Mouse (Mus musculus): ENCODE data around the gene Lmntd2.
"Not testable (repeated sequence)": the region's sequence is repeated elsewhere in the genome, so short reads cannot be mapped to it uniquely, and the experiment has no call there.

Lmntd2 gene

DNA sequence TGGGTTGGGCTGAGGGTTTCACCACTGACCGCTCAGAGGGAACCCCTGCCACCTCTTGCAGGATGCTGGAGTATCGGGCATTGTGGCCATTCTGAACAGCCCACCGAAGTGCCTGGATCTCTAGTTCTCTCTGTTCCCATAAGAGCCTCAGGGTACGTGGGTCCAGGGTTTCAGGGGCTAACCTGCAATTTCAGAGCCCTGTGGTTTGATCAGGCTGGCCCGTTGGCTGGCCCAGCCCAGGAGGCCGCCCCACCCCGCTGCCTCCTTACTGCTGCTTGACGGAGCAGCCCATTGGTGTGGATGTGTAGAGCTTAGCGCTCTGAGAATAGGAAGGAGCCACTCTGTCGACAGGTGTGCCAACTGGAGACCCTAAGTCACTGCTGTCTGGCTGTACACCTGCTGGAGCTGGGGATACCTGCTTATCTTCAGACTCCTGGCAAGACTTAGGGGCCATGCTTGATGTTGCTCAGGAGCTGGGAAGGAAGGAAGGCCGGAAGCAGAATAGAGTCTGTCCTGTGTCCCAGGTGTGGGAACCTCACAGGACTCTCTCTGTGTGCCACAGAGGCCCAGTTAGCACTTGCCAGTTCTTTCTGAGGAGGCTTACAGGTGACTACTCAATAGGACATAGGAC is at the start of gene Lmntd2:
TSS of gene Lmntd2 (minus strand) at position 476 of the 631 bp plus-strand sequence.
- DNase-seq (ENCODE audit: low read depth) = no peak

DNA sequence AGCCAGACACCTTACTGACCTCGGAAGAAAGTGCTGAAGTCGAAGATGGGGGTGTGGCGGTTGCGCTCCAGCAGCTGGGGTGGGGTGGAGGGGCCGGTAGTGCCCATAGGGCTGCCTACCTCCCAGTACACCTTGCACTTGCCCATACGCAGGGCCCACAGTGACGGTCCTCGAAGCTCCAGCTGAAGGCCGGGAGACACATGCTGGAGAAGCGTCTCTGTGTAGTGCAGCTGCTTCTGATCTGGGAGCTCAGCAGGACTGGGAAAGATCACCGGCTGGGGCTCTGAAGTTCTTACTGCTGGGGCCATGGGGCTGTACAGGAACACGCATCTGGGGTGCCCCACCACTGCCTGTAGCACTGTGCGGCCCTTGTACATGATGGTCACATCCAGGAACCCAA is 49.8 kb upstream of the Lmntd2 start:
- DNase-seq (ENCODE audit: low read depth) = no peak

DNA sequence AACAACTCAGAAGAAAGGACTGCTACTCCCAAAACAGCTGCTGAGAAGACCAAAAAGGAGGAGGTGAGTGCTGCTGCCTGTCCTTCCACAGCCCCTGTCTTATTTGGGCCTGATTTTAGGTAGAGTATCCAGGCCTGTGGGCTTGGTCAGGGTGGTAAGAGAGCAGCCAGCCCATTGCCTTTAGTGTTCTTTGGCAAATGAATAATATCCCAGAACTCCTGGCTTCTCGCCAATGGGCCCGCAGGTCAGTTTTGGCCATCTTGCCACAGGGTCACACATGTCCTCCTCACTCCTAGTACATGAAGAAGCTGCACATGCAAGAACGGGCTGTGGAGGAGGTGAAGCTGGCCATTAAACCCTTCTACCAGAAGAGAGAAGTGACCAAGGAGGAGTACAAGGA is 47.6 kb upstream of the Lmntd2 start:
- no peak for DNase-seq (ENCODE audit: low read depth)

- no peak for DNase-seq (ENCODE audit: low read depth)
Observed at GRCm38 (mm10) chr7:141256159-141256558, 42.3 kb upstream of the Lmntd2 start.

DNA sequence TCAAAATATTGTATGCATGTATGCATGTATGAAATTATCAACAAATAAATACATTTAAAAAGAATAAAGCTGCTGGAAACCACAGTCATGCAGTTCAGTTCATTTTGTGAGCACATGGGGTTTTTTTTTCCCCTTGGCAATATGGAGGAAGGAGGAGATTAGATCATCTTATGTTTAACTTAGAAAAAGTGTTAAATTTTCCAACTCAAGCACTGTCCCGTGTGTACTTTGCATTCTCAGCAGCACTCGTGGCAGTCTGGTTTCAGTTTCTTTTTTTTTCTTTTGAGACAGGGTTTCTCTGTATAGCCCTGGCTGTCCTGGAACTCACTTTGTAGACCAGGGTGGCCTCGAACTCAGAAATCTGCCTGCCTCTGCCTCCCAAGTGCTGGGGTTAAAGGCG is 36.6 kb upstream of the Lmntd2 start:
- DNase-seq (ENCODE audit: low read depth) = not testable (repeated sequence)

GRCm38 (mm10) chr7:141231551-141231950 is 17.7 kb upstream of the Lmntd2 start:
- DNase-seq (ENCODE audit: low read depth) = no peak

DNA sequence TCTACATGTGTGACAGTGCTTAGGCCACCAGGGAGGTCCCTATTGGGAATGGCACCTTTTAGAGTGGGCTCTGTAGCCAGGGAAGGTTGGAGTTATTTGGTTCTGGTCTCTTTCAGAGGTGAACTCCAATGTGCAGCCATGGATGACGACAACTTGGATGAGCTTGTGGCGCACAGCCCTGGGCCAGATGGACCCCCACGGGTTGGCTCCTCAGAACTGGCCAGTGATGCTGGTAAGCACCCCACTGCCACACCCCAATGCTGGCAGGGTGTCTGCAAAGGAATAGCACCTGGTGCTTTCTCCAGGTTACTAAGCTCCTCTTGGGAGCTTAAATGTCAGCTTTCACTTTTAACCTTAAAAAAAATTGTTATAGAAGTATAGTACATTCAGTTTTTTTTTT is 17.2 kb upstream of the Lmntd2 start:
- DNase-seq (ENCODE audit: low read depth) = no peak

- no peak for DNase-seq (ENCODE audit: low read depth)
Observed at GRCm38 (mm10) chr7:141230570-141230969, 16.7 kb upstream of the Lmntd2 start.

- DNase-seq (ENCODE audit: low read depth) = no peak
Observed at GRCm38 (mm10) chr7:141229702-141230101, 15.8 kb upstream of the Lmntd2 start.

DNA sequence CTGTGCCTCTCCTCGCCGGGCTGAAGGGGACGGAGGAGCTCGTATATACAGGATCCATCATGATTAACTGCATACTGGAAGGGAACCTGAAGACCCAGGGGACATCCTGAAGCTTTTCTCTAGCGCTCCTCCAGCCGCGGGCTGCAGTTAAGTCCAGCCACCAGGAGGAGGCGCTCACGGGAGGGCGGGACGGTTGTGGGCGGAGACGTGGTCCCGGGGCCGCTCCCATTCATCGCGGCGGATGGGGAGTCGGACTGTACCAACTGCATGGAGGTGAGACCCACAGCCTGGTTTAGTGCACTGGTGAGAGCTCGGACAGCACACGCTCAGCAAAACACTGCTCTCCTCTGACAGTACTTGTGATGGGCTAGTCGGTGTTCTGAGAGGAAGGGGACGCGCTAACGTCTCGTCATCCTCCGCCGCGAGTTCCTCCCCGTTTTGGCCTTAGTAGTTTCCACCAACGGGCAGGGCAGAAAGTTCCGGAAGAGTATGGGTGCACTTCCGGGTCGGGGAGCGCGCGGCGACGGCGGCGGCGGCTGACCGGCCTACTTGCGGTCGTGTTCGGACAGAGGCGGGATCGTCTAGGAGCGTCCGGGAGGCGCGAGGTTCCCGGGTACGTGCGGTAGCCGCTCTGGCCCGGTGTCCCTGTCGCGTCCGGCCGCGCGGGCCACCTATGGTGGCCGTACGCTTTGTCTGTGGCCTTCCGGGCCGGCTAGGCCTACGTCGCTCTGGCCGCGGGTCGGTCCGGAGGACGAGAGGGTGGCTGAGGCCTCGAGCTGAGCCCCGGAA is 14.6 kb upstream of the Lmntd2 start, which contains the start of gene Phrf1:
TSS of gene Phrf1 (plus strand) at position 506 of the 789 bp plus-strand sequence.
- DNase-seq (ENCODE audit: low read depth) = peak; percentile 97

DNA sequence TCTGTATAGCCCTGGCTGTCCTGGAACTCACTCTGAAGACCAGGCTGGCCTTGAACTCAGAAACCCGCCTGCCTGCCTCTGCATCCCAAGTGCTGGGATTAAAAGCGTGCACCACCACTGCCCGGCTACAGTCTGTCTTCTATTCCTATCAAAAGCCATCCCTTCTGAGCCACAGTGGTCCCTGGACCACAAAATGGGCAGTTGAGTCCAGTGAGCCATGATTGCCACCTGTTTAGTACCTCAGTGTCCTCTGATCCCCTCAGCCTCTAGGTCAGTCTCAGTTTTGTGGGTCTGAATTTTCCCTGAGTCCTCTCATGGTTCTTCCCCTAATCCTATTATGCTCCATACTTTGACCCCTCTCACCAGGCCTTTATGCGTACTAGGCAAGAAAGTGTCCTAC is 13.9 kb upstream of the Lmntd2 start:
- DNase-seq (ENCODE audit: low read depth) = no peak

GRCm38 (mm10) chr7:141226535-141226934 is 12.7 kb upstream of the Lmntd2 start:
- DNase-seq (ENCODE audit: low read depth) = peak; percentile 38

DNA sequence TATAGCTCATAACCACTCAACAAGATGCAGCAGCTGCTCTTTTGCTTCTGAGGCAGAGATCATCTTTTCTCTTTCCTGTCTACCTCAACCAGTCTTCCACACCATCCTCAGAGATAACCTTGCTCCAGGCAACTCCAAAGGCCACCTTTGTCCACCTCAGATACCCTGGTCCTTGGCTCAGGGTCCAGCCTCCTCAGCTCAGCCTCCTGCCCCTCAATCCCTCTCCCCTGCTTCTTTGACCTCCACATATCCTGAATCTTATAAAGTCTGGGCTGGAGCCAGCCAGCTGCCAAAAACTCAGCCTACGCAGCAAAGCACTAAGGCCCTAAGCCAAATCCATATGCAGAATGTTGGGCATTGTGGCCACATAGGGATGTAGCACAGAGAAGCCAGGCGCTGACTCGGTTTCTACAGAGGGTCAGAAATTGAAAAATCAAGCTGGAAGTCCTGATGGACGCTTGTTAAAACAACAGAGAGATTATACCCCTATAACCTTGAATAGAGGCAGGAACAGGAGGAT is 8.9 kb upstream of the Lmntd2 start:
- DNase-seq (ENCODE audit: low read depth) = no peak

DNA sequence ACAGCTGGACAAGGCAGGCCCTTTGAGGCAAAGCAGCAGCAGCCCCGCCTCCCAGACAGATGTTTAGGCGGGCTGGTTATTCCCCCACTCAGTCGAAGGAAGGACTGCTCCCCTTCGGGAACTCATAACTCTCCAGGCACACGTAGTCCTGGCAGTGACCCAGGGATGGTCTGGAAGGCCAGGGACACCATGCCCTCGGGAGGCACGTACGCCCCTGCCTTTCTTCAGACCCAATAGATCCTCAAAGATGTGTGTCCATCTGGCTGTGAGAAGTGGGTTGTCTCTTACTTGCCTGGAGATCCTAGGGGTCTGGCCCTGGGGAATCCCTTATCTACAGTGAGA is 8.2 kb upstream of the Lmntd2 start:
- DNase-seq (ENCODE audit: low read depth) = no peak

GRCm38 (mm10) chr7:141221249-141222125 is 7.6 kb upstream of the Lmntd2 start:
- peak; percentile 86 for DNase-seq (ENCODE audit: low read depth)

GRCm38 (mm10) chr7:141220377-141220776 is 6.5 kb upstream of the Lmntd2 start:
- DNase-seq (ENCODE audit: low read depth) = no peak

DNA sequence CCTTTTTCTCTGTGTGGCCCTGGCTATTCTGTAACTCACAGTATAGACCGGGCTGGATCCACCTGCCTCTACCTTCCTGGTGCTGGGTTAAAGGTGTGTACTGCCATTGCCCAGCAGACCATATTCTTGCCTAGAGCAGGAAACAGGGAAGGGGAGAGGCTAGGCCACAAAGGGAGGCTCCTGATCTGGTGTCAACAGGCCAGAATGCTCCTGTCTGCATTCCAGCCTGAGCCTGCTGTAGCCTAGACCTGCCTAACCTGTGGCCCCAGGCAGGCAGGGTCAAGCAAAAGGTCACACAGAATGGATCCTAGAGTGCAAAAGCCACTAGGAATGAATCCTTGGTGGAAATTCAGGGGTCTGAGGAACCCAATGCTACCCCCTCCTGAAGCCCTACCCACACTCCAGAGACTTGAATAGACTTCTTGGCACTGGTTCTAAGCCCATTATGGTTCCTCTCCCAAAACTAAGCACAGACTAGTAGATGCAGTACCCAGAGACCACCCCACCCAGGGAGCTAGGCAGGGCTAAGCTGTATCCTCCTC is 5.7 kb upstream of the Lmntd2 start:
- no peak for DNase-seq (ENCODE audit: low read depth)

GRCm38 (mm10) chr7:141218557-141219133 is 4.8 kb upstream of the Lmntd2 start:
- DNase-seq (ENCODE audit: low read depth) = no peak

GRCm38 (mm10) chr7:141218141-141218540 is 4.3 kb upstream of the Lmntd2 start:
- no peak for DNase-seq (ENCODE audit: low read depth)

DNA sequence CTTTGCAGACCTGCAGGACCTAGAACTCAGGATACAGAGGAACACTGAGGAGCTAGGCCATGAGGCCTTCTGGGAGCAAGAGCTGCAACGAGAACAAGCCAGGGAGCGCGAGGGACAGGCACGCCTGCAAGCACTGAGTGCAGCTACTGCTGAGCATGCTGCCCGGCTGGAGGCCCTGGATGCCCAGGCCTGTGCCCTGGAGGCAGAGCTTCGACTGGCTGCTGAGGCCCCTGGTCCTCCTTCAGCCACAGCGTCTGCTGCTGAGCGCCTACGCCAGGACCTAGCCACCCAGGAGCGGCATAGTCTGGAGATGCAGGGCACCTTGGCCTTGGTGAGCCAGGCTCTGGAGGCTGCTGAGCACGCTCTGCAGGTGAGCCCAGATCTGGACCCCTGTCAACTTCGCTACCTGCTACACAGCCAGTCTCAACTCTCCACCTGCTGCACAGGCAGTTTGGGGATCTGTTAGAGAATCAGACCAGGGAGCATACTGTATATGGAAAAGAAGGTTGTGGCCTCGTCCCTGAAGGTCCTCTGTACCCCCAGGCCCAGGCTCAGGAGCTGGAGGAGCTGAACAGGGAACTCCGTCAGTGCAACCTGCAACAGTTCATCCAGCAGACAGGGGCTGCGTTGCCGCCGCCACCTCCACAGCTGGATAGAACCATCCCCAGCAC is 3.6 kb upstream of the Lmntd2 start:
- no peak for DNase-seq (ENCODE audit: low read depth)

DNA sequence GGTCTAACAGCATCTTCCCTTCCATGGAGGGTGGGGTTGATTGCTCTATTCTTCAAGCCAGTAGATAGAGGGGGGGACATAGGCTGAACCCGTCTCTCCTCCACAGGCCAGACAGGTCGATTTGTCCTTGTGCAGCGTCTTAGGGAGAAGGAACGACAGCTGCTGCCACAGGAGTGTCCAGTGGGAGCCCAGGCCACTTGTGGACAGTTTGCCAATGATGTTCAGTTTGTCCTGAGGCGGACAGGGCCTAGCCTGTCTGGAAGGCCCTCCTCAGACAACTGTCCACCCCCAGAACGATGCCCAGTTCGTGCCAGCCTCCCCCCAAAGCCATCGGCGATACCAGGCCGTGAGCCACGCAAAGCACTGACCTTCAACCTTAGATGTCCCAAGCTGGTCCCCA is 3.0 kb upstream of the Lmntd2 start:
- DNase-seq (ENCODE audit: low read depth) = no peak
